ENCODE assay signal across 8 mouse cellular contexts in genomic region chr2:80448231-80448630, GRCm38 (mm10). TPM values are rescaled to one million over a fixed set of nuclear protein-coding genes. Genes with fewer than 3 reads are reported as not detected.
DNase-seq lines count a peak whose midpoint lies in the region; ATAC-seq and TF ChIP-seq lines count a peak whose summit lies in the region.

No protein-coding gene starts in this region.

- WGBS in hindbrain, embryonic 15.5 days: 1% methylated on average over 12 of the region's 12 CpGs
- 1% methylated on average over 12 of the region's 12 CpGs for WGBS in liver, embryonic 11.5 days
- WGBS in olfactory bulb, adult 2 months: 5% methylated on average over 12 of the region's 12 CpGs

- no peaks in the 10 kb centered on the region for H3K4me1 ChIP-seq in embryonic fibroblast, embryonic 13.5 days (ENCODE audit: control insufficient read depth, insufficient read depth, low read length)
- H3K4me1 ChIP-seq in hindbrain, embryonic 15.5 days (replicated peaks): peaks cover 27% of the 10 kb centered on the region
- H3K4me1 ChIP-seq in liver, embryonic 11.5 days (replicated peaks; ENCODE audit: control insufficient read depth, insufficient read depth, low read length): peaks cover 4% of the 10 kb centered on the region; the same call in 1 of the 2 replicates
- peaks cover 9% of the 10 kb centered on the region for H3K4me1 ChIP-seq in olfactory bulb, adult 2 months (ENCODE audit: control insufficient read depth, insufficient read depth, low read length)

- no peaks in the 10 kb centered on the region for H3K36me3 ChIP-seq in hindbrain, embryonic 15.5 days
- H3K36me3 ChIP-seq in liver, embryonic 11.5 days (ENCODE audit: control insufficient read depth, insufficient read depth, low read length): no peaks in the 10 kb centered on the region

- no peak for TF ChIP-seq CTCF in embryonic fibroblast, embryonic 13.5 days (IDR thresholded peaks at IDR 0.05; ENCODE audit: borderline replicate concordance, insufficient read depth, low read length)
- no peak for TF ChIP-seq CTCF in olfactory bulb, adult 2 months (IDR thresholded peaks at IDR 0.05; ENCODE audit: insufficient read depth, low read depth, low read length)

- H3K27me3 ChIP-seq in hindbrain, embryonic 15.5 days: peaks cover 10% of the 10 kb centered on the region; the same call in 1 of the 2 replicates
- peaks cover 40% of the 10 kb centered on the region for H3K27me3 ChIP-seq in liver, embryonic 11.5 days (replicated peaks; ENCODE audit: control insufficient read depth, insufficient read depth, low read length)

- 0 out of 2 replicates have a peak, but pooled peaks have one; percentile 30 for TF ChIP-seq POLR2A in embryonic fibroblast, embryonic 13.5 days (IDR thresholded peaks at IDR 0.05; ENCODE audit: low read depth, low read length)
- TF ChIP-seq POLR2A in olfactory bulb, adult 2 months (IDR thresholded peaks at IDR 0.05; ENCODE audit: insufficient read depth, low read depth, low read length): no peak

- peak; percentile 16 to 18 for DNase-seq in adrenal gland, postnatal 36 days
- no peak for DNase-seq in adrenal gland, adult 2 months
- DNase-seq in WW6 (ENCODE audit: low read depth, low spot score): peak; percentile 20
- peak; percentile 51 for DNase-seq in liver, embryonic 11.5 days (ENCODE audit: low spot score)
- DNase-seq in spleen, postnatal 36 days (ENCODE audit: low spot score in 2 of 2): no peak

- peak overlapping the region; percentile 57 for H3K4me3 ChIP-seq in embryonic fibroblast, embryonic 13.5 days (ENCODE audit: insufficient read depth, low read length)
- peak overlapping the region; percentile 61 for H3K4me3 ChIP-seq in hindbrain, embryonic 15.5 days
- peak overlapping the region; percentile 57 for H3K4me3 ChIP-seq in liver, embryonic 11.5 days (ENCODE audit: low read depth, low read length)
- peak overlapping the region; percentile 11; the same call in 1 of the 2 replicates for H3K4me3 ChIP-seq in olfactory bulb, adult 2 months (ENCODE audit: insufficient read depth, low read depth, low read length)

- peak; percentile 52; the same call in 1 of the 2 replicates for ATAC-seq in hindbrain, embryonic 15.5 days (ENCODE audit: low FRiP score, low read depth)
- ATAC-seq in liver, embryonic 11.5 days (replicated peaks; ENCODE audit: low FRiP score): peak; percentile 48; the same call in 1 of the 2 replicates

- 0 out of 2 replicates have a peak, but pooled peaks cover 3% of the 10 kb centered on the region for H3K9me3 ChIP-seq in hindbrain, embryonic 15.5 days
- no peaks in the 10 kb centered on the region for H3K9me3 ChIP-seq in liver, embryonic 11.5 days (ENCODE audit: control insufficient read depth, low read length)

- peak overlapping the region; percentile 44 for H3K9ac ChIP-seq in hindbrain, embryonic 15.5 days
- no peak overlapping the region for H3K9ac ChIP-seq in liver, embryonic 11.5 days (ENCODE audit: low read depth, low read length)

- H3K27ac ChIP-seq in embryonic fibroblast, embryonic 13.5 days (ENCODE audit: insufficient read depth, low read length): no peak overlapping the region
- H3K27ac ChIP-seq in hindbrain, embryonic 15.5 days (replicated peaks): no peak overlapping the region; the same call in 1 of the 2 replicates
- H3K27ac ChIP-seq in liver, embryonic 11.5 days (ENCODE audit: low read depth, low read length): no peak overlapping the region
- H3K27ac ChIP-seq in olfactory bulb, adult 2 months (ENCODE audit: insufficient read depth, low read depth, low read length): no peak overlapping the region

- peak overlapping the region; percentile 92 for H3K4me2 ChIP-seq in hindbrain, embryonic 15.5 days
- peak overlapping the region; percentile 79 for H3K4me2 ChIP-seq in liver, embryonic 11.5 days

RNA-seq across cellular contexts. Expression of gene Frzb, which starts 0.8 kb away (rescaled TPM):
- total RNA-seq in adrenal gland, postnatal 36 days (2021): 100 to 1,000 TPM in 1 of 2 experiments, 1 to 10 TPM in 1; 5.2 to 304 TPM
- 100 to 1,000 TPM in 1 of 2 experiments, 1 to 10 TPM in 1; 5.5 to 245 TPM for total RNA-seq in adrenal gland, adult 2 months (2021)
- polyA plus RNA-seq in adrenal gland, adult 2 months (2012; rRNA removed): 248 and 437 TPM in 2 replicates
- polyA plus RNA-seq in embryonic fibroblast, embryonic 13.5 days (2011; ENCODE audit: insufficient read length, low read depth, missing spikeins): 2.3 and 3.8 TPM in 2 replicates
- 12.8 and 18.5 TPM in 2 replicates for polyA plus RNA-seq in hindbrain, embryonic 15.5 days (2015; fragmentation: Nextera tagmentation; extraction: Ambion mirVana)
- polyA plus RNA-seq in liver, embryonic 11.5 days (2014; fragmentation: Nextera tagmentation; extraction: Ambion mirVana): 1.8 and 4.1 TPM in 2 replicates
- polyA plus RNA-seq in olfactory bulb, adult 2 months (2012; ENCODE audit: insufficient read depth, insufficient read length, low replicate concordance, missing spikeins): not detected in 2 replicates

Comparison
In these comparisons a context has a peak if more than half of its experiments do, and no peak if none do; other contexts are left out.
1. DNase-seq: peak in adrenal gland, postnatal 36 days (2 of 2), WW6 (single experiment) and liver, embryonic 11.5 days (single experiment); none in adrenal gland, adult 2 months (single experiment) and spleen, postnatal 36 days (0 of 2).
2. H3K4me3 ChIP-seq: peak in every context shown above with its lines; median percentile 61 in hindbrain, embryonic 15.5 days; 57 in embryonic fibroblast, embryonic 13.5 days; 57 in liver, embryonic 11.5 days; 11 in olfactory bulb, adult 2 months.